Mouse (Mus musculus): ENCODE measurements at regions not wholly inside any gene's neighbourhood (a gene's known extent, or its start where the extent isn't known, plus 50 kb on each side); places are given as distances from the start of the nearest gene placed in this dataset.
A peak's percentile ranks its signal among the peaks of the same experiment; 100 is the strongest.

DNA sequence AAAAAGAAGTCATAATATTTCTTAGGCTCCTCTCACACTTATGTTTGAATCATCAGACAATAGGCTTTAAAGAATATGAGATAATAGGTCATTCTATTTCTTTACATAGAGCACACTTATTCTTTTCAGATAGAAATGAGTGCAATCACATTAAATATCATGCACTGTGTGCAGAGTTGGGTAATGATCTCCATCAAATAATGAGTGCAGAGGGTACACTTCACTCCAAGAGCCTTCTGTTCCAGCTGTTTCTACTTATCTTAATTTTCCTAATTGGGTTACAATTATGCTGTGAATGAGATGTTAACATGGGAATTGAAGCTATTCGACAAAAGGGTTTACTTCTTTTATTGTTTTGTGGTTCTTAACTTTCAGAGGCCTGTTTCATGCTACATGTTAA is 707.5 kb upstream of the Mdga2 start:
- no peaks in the 10 kb centered on the region for H3K4me1 ChIP-seq
- H3K9ac ChIP-seq, result no peak overlapping the region
- H3K4me2 ChIP-seq, result no peak overlapping the region
- H3K9me3 ChIP-seq (replicated peaks), result no peaks in the 10 kb centered on the region
- no peak overlapping the region for H3K27ac ChIP-seq
- ATAC-seq (replicated peaks; ENCODE audit: low FRiP score), result no peak
- H3K4me3 ChIP-seq (replicated peaks), result no peak overlapping the region
- H3K36me3 ChIP-seq, result no peaks in the 10 kb centered on the region
- 82% methylated on average over 1 of the region's 1 CpGs for WGBS
- H3K27me3 ChIP-seq, result no peaks in the 10 kb centered on the region

DNA sequence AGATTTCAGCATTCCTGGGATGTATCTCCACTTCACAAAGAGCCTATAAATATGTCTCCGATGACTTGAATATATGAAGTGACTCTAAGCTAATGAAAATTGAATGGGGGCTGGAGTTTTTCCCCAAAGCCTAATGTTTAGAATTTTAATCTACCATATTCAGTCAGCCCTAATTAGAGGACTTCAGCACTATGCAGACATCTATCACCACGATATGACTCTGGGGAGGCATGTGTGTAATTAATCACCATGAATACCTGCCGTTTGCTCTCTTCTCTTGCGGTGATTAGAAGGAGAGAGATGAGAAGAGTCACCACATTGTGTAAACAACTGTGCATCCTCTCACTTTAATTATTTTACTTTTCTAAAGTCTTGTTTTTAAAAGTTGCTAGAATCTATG is 692.3 kb upstream of the Mdga2 start:
- H3K27ac ChIP-seq, result no peak overlapping the region
- H3K4me1 ChIP-seq, result no peaks in the 10 kb centered on the region
- no peak for ATAC-seq (replicated peaks; ENCODE audit: low FRiP score)
- H3K36me3 ChIP-seq, result no peaks in the 10 kb centered on the region
- no peak overlapping the region for H3K4me2 ChIP-seq
- H3K4me3 ChIP-seq (replicated peaks), result no peak overlapping the region
- WGBS, result 61% methylated on average over 4 of the region's 4 CpGs
- H3K27me3 ChIP-seq, result no peaks in the 10 kb centered on the region
- H3K9ac ChIP-seq, result no peak overlapping the region
- H3K9me3 ChIP-seq (replicated peaks), result no peaks in the 10 kb centered on the region

DNA sequence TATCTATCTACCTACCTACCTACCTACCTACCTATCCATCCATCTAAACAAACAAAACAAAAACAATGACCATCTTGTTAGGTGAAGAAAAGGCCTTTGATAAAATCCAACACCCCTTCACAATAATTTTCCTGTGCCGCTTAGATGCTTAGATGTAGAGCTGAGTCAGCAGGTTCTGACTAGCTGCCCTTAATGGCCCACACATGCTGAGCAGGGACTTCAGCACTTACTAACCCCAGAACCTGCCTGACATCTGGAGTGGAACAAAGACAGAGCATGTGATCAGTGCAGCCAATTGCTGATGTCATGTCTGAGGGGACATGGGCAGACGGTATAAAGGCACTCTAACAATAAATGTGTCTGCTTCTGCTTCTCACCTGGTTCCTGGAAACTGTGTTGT is 664.9 kb upstream of the Mdga2 start:
- Histone ChIP-seq H3K27ac (no peak overlapping the region), H3K9me3 (replicated peaks) (no peaks in the 10 kb centered on the region), H3K4me2 (no peak overlapping the region), H3K27me3 (no peaks in the 10 kb centered on the region), H3K4me1 (no peaks in the 10 kb centered on the region), H3K4me3 (replicated peaks) (no peak overlapping the region), H3K36me3 (no peaks in the 10 kb centered on the region), H3K9ac (no peak overlapping the region)
- WGBS, result 61% methylated on average over 2 of the region's 2 CpGs
- ATAC-seq (replicated peaks; ENCODE audit: low FRiP score), result 0 out of 2 replicates have a peak, but pooled peaks have one; percentile 36

DNA sequence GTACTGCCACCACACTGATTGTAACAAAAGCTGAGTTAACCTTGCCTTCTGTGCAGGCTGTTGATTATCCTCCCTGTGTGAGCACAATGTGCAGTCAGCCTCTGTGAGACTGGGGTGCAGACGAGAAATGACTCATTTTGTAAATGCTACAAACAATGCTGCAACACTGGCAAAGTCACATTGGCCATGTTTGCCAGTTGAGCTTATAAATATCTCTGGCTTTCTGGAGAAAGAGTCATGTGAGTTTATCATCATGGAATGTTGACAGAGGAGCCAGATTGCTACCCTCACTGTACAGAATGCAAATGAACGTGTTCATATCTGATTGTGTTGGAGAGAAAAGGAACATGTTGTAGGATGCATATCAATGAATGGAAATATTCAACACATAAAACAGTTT is 640.3 kb upstream of the Mdga2 start:
- Histone ChIP-seq H3K9me3 (replicated peaks) (no peaks in the 10 kb centered on the region), H3K4me1 (no peaks in the 10 kb centered on the region), H3K4me3 (replicated peaks) (no peak overlapping the region), H3K36me3 (no peaks in the 10 kb centered on the region), H3K27ac (no peak overlapping the region), H3K4me2 (no peak overlapping the region), H3K9ac (no peak overlapping the region), H3K27me3 (no peaks in the 10 kb centered on the region)
- 80% methylated on average over 2 of the region's 2 CpGs for WGBS
- ATAC-seq (replicated peaks; ENCODE audit: low FRiP score), result no peak

DNA sequence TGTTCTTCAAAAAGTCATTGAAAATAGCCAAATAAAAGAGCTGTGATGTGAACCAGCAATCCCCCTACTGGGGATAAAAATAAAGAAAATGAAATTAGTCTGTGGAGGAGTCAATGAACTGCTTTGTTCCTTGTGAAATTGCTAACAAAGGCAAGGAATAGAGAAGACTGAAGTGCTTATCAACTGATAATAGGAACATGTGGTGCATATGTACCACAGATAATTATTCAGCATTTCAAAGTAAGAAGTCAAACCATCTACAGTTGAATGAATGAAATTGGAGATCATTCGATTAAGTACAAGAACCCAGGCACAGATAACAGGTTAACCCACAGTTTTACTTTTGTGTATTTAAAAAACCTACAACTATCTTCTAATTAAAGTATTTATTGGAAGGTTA is 638.4 kb upstream of the Mdga2 start:
- Histone ChIP-seq H3K4me3 (replicated peaks) (no peak overlapping the region), H3K4me2 (no peak overlapping the region), H3K27ac (no peak overlapping the region), H3K9me3 (replicated peaks) (no peaks in the 10 kb centered on the region), H3K4me1 (no peaks in the 10 kb centered on the region), H3K36me3 (no peaks in the 10 kb centered on the region), H3K27me3 (no peaks in the 10 kb centered on the region), H3K9ac (no peak overlapping the region)
- WGBS, result 86% methylated on average over 1 of the region's 1 CpGs
- no peak for ATAC-seq (replicated peaks; ENCODE audit: low FRiP score)

DNA sequence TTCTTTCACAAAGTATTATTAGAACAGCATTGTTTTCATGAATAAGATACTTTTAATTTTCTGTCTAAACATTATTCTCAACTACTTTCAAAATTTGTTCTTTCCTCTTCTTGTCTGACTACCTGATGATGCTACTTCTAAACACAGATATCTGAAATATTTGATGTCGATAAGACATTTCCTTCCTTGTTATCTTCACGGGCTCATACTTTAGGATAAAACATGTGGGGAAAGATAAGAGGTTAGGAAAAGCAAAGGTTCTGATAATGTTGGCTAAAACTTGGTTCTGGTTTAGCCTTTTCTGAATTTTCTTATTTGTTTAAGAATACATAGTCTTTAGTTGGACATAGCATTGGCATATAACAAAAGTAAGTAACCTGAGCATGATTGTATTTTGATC is 630.3 kb upstream of the Mdga2 start:
- no peaks in the 10 kb centered on the region for H3K4me1 ChIP-seq
- H3K4me3 ChIP-seq (replicated peaks), result no peak overlapping the region
- H3K27ac ChIP-seq, result no peak overlapping the region
- H3K9ac ChIP-seq, result no peak overlapping the region
- H3K27me3 ChIP-seq, result no peaks in the 10 kb centered on the region
- ATAC-seq (replicated peaks; ENCODE audit: low FRiP score), result no peak
- H3K9me3 ChIP-seq (replicated peaks), result no peaks in the 10 kb centered on the region
- H3K4me2 ChIP-seq, result no peak overlapping the region
- 91% methylated on average over 2 of the region's 2 CpGs for WGBS
- no peaks in the 10 kb centered on the region for H3K36me3 ChIP-seq

DNA sequence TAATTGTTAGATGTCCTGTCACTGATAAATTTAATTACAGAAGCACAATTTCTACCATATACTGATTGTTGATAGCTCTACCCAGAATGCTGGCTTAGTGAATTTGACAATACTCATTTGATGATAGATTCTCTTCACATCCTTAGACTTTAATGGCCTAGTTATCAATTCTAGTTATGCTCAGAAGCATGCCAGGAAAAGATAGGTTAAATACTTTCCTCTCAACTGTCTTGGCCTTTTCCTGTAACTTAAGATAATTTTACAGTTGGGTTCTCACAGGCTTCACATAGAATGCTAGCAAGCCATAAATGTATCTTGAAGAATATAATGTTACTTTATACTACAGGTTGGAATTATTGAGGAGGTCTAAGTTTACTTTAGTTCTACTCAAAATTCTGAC is 625.2 kb upstream of the Mdga2 start:
- Histone ChIP-seq H3K9me3 (replicated peaks) (no peaks in the 10 kb centered on the region), H3K4me2 (no peak overlapping the region), H3K27me3 (no peaks in the 10 kb centered on the region), H3K9ac (no peak overlapping the region), H3K27ac (no peak overlapping the region), H3K4me1 (no peaks in the 10 kb centered on the region), H3K36me3 (no peaks in the 10 kb centered on the region), H3K4me3 (replicated peaks) (no peak overlapping the region)
- no peak for ATAC-seq (replicated peaks; ENCODE audit: low FRiP score)

DNA sequence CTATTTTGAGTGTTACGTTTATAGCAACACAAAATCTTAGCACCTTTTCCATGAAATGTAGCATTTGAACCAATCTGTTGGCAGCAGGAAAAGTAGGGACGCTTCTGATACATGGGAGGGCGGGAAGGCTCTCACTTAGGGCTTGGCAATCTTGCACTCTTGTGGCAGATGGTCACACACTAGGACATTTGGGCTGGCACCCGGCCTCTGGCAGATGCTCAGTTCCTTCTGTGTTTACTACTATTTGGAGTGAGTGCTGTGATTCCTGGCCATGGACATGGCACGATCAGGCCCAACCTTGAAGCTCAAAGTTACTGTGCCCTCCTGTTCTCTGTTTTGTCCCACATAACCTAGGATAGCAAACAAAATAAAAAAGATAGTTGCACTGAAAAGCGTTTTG is 581.9 kb upstream of the Mdga2 start:
- H3K9ac ChIP-seq, result no peak overlapping the region
- H3K9me3 ChIP-seq (replicated peaks), result no peaks in the 10 kb centered on the region
- ATAC-seq (replicated peaks; ENCODE audit: low FRiP score), result no peak
- H3K27ac ChIP-seq, result no peak overlapping the region
- no peaks in the 10 kb centered on the region for H3K4me1 ChIP-seq
- H3K4me3 ChIP-seq (replicated peaks), result no peak overlapping the region
- no peaks in the 10 kb centered on the region for H3K36me3 ChIP-seq
- no peaks in the 10 kb centered on the region for H3K27me3 ChIP-seq
- no peak overlapping the region for H3K4me2 ChIP-seq
- 84% methylated on average over 6 of the region's 6 CpGs for WGBS

DNA sequence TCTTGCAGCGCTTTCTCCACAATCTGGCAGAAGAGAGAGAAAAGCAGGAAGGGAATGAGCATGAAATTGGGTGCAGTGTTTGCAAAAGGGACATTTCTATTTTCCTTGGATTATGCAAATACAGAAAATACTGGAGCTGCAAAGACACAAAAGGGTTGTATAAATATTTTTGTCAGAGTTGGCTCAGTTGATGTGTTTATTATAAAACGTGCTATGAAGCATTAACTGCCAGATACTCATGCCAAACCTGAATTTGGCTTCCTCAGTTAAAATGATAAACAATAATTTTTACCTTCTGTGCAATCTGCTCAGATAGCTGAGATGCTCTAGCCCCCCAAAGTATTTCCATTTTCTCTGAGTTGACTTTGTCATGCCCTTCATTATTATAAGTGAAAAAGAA is 577.4 kb upstream of the Mdga2 start:
- Histone ChIP-seq H3K27ac (no peak overlapping the region), H3K4me1 (no peaks in the 10 kb centered on the region), H3K4me3 (replicated peaks) (no peak overlapping the region), H3K27me3 (no peaks in the 10 kb centered on the region), H3K9ac (no peak overlapping the region), H3K36me3 (no peaks in the 10 kb centered on the region), H3K4me2 (no peak overlapping the region), H3K9me3 (replicated peaks) (no peaks in the 10 kb centered on the region)
- no peak for ATAC-seq (replicated peaks; ENCODE audit: low FRiP score)
- WGBS, result 63% methylated on average over 2 of the region's 2 CpGs

Measured in kidney, embryonic 15.5 days (tissue).